Mouse (Mus musculus) adrenal gland, postnatal 10 days (tissue): ENCODE data around the gene Tysnd1. TPM values are rescaled to one million over a fixed set of nuclear protein-coding genes. Genes with fewer than 3 reads are reported as not detected.

Source experiments
- DNase-seq: peaks from one replicate; pipeline ENCODE4 v3.0.0; 2021; ENCODE audit warnings: mixed read lengths
- total RNA-seq, 2 experiments: library from RNA; stranded (reverse); gene quantifications; 2 replicates each; pipeline ENCODE4 v1.2.3; 2021

Gene Tysnd1
- total RNA-seq, 2 experiments from 2014 or later, result 84.3 to 87.3 TPM

- no peak for DNase-seq
Measured at GRCm38 (mm10) chr10:61734377-61734776, 39.1 kb downstream of the Tysnd1 start.

GRCm38 (mm10) chr10:61736671-61737078 is 41.4 kb downstream of the Tysnd1 start:
- DNase-seq, result no peak

GRCm38 (mm10) chr10:61737537-61737936 is 42.2 kb downstream of the Tysnd1 start:
- no peak for DNase-seq

- DNase-seq, result no peak
Measured at GRCm38 (mm10) chr10:61738126-61738525, 42.8 kb downstream of the Tysnd1 start.

GRCm38 (mm10) chr10:61741306-61741705 is 46.0 kb downstream of the Tysnd1 start:
- DNase-seq, result peak; percentile 70

- no peak for DNase-seq
Measured at GRCm38 (mm10) chr10:61741873-61742272, 46.6 kb downstream of the Tysnd1 start.

GRCm38 (mm10) chr10:61742336-61742735 is 47.0 kb downstream of the Tysnd1 start:
- peak; percentile 41 for DNase-seq

- no peak for DNase-seq
Measured at GRCm38 (mm10) chr10:61745133-61745532, 49.8 kb downstream of the Tysnd1 start.

- DNase-seq, result no peak
Measured at GRCm38 (mm10) chr10:61747302-61747701, 52.0 kb downstream of the Tysnd1 start.

GRCm38 (mm10) chr10:61750014-61750413 is 54.7 kb downstream of the Tysnd1 start:
- no peak for DNase-seq

GRCm38 (mm10) chr10:61751534-61752219 is 56.4 kb downstream of the Tysnd1 start:
- DNase-seq, result peak; percentile 70

Other genes starting within 250 kb of the Tysnd1 start
- gene Eif4ebp2, start 242.9 kb upstream of the Tysnd1 start, total RNA-seq, result 100 to 1,000 TPM; 116 to 127 TPM
- 10 to 100 TPM; 10.8 to 13.6 TPM for gene Lrrc20, start 219.7 kb upstream of the Tysnd1 start, total RNA-seq
- under 1 TPM; 0.24 to 0.33 TPM for gene Npffr1, start 100.0 kb upstream of the Tysnd1 start, total RNA-seq
- 100 to 1,000 TPM; 110 to 122 TPM for gene Ppa1, start 47.0 kb upstream of the Tysnd1 start, total RNA-seq
- 100 to 1,000 TPM; 161 to 179 TPM for gene Sar1a, start 15.2 kb upstream of the Tysnd1 start, total RNA-seq
- 100 to 1,000 TPM; 292 TPM for gene Aifm2, start 19.7 kb downstream of the Tysnd1 start, total RNA-seq
- gene H2afy2, start 88.6 kb downstream of the Tysnd1 start, total RNA-seq, result 10 to 100 TPM; 13.4 to 16.9 TPM